Mouse (Mus musculus): ENCODE measurements at regions not wholly inside any gene's neighbourhood (a gene's known extent, or its start where the extent isn't known, plus 50 kb on each side); places are given as distances from the start of the nearest gene placed in this dataset. TPM values are rescaled to one million over a fixed set of nuclear protein-coding genes. Genes with fewer than 3 reads are reported as not detected.

DNA sequence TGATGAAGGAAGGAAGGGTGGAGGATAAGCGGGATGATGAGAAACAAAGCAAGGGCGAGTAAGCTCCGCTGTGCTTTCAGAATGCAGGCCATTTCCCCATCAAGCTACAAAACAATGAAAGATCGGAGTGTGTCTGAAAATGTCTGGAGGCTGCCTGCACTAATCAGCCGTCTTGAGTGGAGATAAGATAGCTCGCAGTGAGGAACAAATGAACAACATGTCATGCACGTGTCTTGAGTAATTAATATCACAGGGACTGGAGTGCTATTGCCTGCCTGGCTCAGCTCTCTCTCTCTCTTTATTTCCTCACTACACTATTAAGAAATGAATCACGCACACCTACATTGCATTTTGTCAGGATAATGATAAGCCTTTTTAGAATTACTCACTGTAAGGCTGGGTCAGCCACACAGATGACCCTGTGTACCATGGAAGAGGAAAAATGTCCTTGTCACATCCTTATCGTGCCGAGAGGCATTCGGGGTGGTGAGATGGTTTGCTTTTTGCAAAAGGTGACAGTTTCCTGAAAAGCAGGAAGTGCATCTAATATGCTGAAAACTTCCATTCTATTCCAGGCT lies 444.6 kb upstream of the Pfkp start:
- Histone ChIP-seq H3K27me3 (ENCODE audit: control insufficient read depth, insufficient read depth, low read length) (no peaks in the 10 kb centered on the region), H3K4me2 (replicated peaks; ENCODE audit: low read depth, low read length) (no peak overlapping the region), H3K9me3 (ENCODE audit: control insufficient read depth, low read depth, low read length) (no peaks in the 10 kb centered on the region), H3K4me3 (ENCODE audit: low read depth, low read length) (no peak overlapping the region), H3K4me1 (ENCODE audit: control insufficient read depth, insufficient read depth, low read length) (no peaks in the 10 kb centered on the region), H3K27ac (ENCODE audit: low read length) (no peak overlapping the region), H3K36me3 (ENCODE audit: control insufficient read depth, insufficient read depth, low read length) (no peaks in the 10 kb centered on the region), H3K9ac (replicated peaks; ENCODE audit: low read depth, low read length) (no peak overlapping the region)
- no peak for ATAC-seq (ENCODE audit: insufficient number of reproducible peaks, insufficient read depth, low FRiP score, low read depth)
- WGBS, result 41% methylated on average over 11 of the region's 11 CpGs

DNA sequence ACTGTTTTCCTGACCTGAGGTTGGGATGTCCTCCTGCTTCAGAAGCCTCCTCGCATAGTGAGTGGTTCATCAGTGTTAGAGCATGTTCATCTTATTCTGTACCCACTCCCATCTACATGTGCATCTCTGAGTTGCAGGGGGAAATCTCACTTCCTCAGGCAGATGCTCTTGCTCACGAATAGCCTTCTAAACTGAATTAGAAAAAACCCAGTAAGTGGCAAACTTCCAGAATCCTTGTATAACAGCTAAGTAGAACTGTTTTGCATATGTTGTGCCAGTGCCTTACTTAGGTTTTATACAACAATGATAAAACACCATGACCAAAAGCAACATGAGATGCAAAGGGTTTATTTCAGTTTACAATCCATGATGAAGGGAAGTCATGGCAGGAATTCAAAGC lies 442.3 kb upstream of the Pfkp start:
- Histone ChIP-seq H3K4me3 (ENCODE audit: low read depth, low read length) (no peak overlapping the region), H3K27me3 (ENCODE audit: control insufficient read depth, insufficient read depth, low read length) (no peaks in the 10 kb centered on the region), H3K4me1 (ENCODE audit: control insufficient read depth, insufficient read depth, low read length) (no peaks in the 10 kb centered on the region), H3K27ac (ENCODE audit: low read length) (no peak overlapping the region), H3K9ac (replicated peaks; ENCODE audit: low read depth, low read length) (no peak overlapping the region), H3K36me3 (ENCODE audit: control insufficient read depth, insufficient read depth, low read length) (no peaks in the 10 kb centered on the region), H3K4me2 (replicated peaks; ENCODE audit: low read depth, low read length) (no peak overlapping the region), H3K9me3 (ENCODE audit: control insufficient read depth, low read depth, low read length) (no peaks in the 10 kb centered on the region)
- no peak for ATAC-seq (ENCODE audit: insufficient number of reproducible peaks, insufficient read depth, low FRiP score, low read depth)
- WGBS, result 82% methylated on average over 2 of the region's 2 CpGs

DNA sequence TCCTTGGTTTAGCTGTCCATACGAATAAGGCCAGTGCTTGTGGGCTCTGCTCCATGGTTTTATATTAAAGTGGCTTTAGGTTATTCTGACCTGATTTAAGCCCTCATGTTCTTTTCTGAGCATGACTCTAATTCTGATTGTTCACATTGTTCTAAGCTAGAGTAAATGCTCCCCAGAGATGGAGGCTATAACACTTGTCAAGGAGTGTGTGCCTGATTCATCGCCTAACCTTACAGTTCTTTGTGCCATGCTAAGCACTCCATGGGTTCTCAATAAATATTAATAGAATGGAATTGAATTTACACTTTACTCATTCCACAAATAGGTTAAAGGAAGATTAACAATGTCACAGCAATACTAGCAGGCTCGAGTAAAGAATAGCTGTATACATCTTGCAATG lies 417.6 kb upstream of the Pfkp start:
- Histone ChIP-seq H3K4me1 (ENCODE audit: control insufficient read depth, insufficient read depth, low read length) (no peaks in the 10 kb centered on the region), H3K27ac (ENCODE audit: low read length) (no peak overlapping the region), H3K9me3 (ENCODE audit: control insufficient read depth, low read depth, low read length) (no peaks in the 10 kb centered on the region), H3K4me2 (replicated peaks; ENCODE audit: low read depth, low read length) (no peak overlapping the region), H3K4me3 (ENCODE audit: low read depth, low read length) (no peak overlapping the region), H3K36me3 (ENCODE audit: control insufficient read depth, insufficient read depth, low read length) (no peaks in the 10 kb centered on the region), H3K9ac (replicated peaks; ENCODE audit: low read depth, low read length) (no peak overlapping the region), H3K27me3 (ENCODE audit: control insufficient read depth, insufficient read depth, low read length) (no peaks in the 10 kb centered on the region)
- 78% methylated on average over 3 of the region's 3 CpGs for WGBS
- ATAC-seq (ENCODE audit: insufficient number of reproducible peaks, insufficient read depth, low FRiP score, low read depth), result no peak

DNA sequence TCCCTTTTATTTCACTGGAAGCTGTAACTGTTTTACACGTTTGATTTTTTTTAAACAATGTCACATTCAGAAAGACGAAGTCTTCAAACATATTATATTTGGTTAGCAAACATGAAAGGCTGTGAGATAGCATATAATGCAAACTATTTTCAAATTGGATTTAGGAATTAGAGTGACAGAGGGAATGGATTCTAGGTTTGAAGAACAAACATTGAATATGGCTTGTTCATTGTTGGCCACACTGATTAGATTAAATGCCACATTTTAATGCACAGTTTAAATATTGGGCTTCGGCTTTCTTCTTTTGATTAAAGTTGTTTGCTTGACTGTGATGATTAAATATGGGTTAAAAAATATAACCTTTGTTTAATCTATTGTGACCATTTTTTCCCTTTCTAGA lies 415.1 kb upstream of the Pfkp start:
- ATAC-seq (ENCODE audit: insufficient number of reproducible peaks, insufficient read depth, low FRiP score, low read depth), result peak; percentile 78
- H3K4me1 ChIP-seq (ENCODE audit: control insufficient read depth, insufficient read depth, low read length), result no peaks in the 10 kb centered on the region
- H3K9ac ChIP-seq (replicated peaks; ENCODE audit: low read depth, low read length), result no peak overlapping the region
- H3K4me2 ChIP-seq (replicated peaks; ENCODE audit: low read depth, low read length), result no peak overlapping the region
- H3K9me3 ChIP-seq (ENCODE audit: control insufficient read depth, low read depth, low read length), result no peaks in the 10 kb centered on the region
- H3K27ac ChIP-seq (ENCODE audit: low read length), result no peak overlapping the region
- no peaks in the 10 kb centered on the region for H3K36me3 ChIP-seq (ENCODE audit: control insufficient read depth, insufficient read depth, low read length)
- H3K27me3 ChIP-seq (ENCODE audit: control insufficient read depth, insufficient read depth, low read length), result no peaks in the 10 kb centered on the region
- H3K4me3 ChIP-seq (ENCODE audit: low read depth, low read length), result no peak overlapping the region
- 55% methylated on average over 3 of the region's 3 CpGs for WGBS

DNA sequence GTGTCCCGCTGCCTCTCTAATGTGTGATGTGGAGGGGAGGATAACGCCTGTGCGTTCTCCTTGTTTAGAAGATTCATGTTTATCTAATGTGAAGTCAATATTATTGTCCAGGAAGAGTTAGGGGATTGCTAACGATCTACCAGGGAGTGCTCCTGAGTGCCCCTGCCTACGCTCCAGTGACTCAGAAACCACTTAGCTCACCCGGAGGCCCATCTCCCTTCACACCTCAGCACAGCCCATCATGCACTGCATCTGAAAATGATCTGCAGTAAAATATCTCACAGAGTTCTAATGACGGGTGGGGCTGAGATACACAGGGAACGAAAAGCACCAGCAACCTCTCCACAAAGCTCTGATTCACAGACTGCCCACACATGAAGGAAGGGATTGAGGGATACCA lies 409.0 kb upstream of the Pfkp start:
- ATAC-seq (ENCODE audit: insufficient number of reproducible peaks, insufficient read depth, low FRiP score, low read depth), result no peak
- 54% methylated on average over 8 of the region's 8 CpGs for WGBS

More for the DNA sequence above, 409.0 kb upstream of the Pfkp start:
- H3K36me3 ChIP-seq (ENCODE audit: control insufficient read depth, insufficient read depth, low read length), result no peaks in the 10 kb centered on the region
- H3K4me2 ChIP-seq (replicated peaks; ENCODE audit: low read depth, low read length), result no peak overlapping the region
- no peak overlapping the region for H3K27ac ChIP-seq (ENCODE audit: low read length)
- H3K9ac ChIP-seq (replicated peaks; ENCODE audit: low read depth, low read length), result no peak overlapping the region
- no peaks in the 10 kb centered on the region for H3K9me3 ChIP-seq (ENCODE audit: control insufficient read depth, low read depth, low read length)
- H3K4me3 ChIP-seq (ENCODE audit: low read depth, low read length), result no peak overlapping the region
- no peaks in the 10 kb centered on the region for H3K27me3 ChIP-seq (ENCODE audit: control insufficient read depth, insufficient read depth, low read length)
- no peaks in the 10 kb centered on the region for H3K4me1 ChIP-seq (ENCODE audit: control insufficient read depth, insufficient read depth, low read length)

Small RNA genes in the stretch of these regions (microRNA-seq; reads per million reads assigned to microRNA genes)
- gene Gm22689, result not detected

All from stomach, embryonic 14.5 days (tissue).